Comparison of ENCODE assay signal across 13 mouse cellular contexts in genomic region chr2:70318861-70319555, GRCm38 (mm10).
"Had no signal": no experiment of that assay in that cellular context is flagged by ENCODE, and none has a peak within 500 bp of the region (broad histone marks: within the 10 kb centered on the region; RNA-seq: fewer than 3 reads in every experiment).

No protein-coding gene starts in this region.

- ATAC-seq: midbrain, embryonic 16.5 days had no signal

- H3K4me1 ChIP-seq: limb, embryonic 13.5 days had no signal

- DNase-seq: kidney, postnatal 36 days; layer of hippocampus, adult 9-11 months; layer of hippocampus, postnatal 36 days; lung, postnatal 4 days; right cerebral cortex, postnatal 14 days; thymus, adult 2 months; thymus, postnatal 25 days had no signal

- H3K27me3 ChIP-seq: neural tube, embryonic 13.5 days; stomach, embryonic 15.5 days had no signal

- H3K27ac ChIP-seq: limb, embryonic 13.5 days; liver, embryonic 14.5 days; neural tube, embryonic 13.5 days; stomach, embryonic 15.5 days had no signal

- H3K4me3 ChIP-seq: limb, embryonic 13.5 days; neural tube, embryonic 13.5 days; stomach, embryonic 15.5 days had no signal

- H3K36me3 ChIP-seq: limb, embryonic 13.5 days; midbrain, embryonic 10.5 days; neural tube, embryonic 13.5 days; stomach, embryonic 15.5 days had no signal

- H3K9me3 ChIP-seq: limb, embryonic 13.5 days; midbrain, embryonic 10.5 days; neural tube, embryonic 13.5 days; stomach, embryonic 15.5 days had no signal

- H3K4me2 ChIP-seq: limb, embryonic 13.5 days; neural tube, embryonic 13.5 days; stomach, embryonic 15.5 days had no signal

- H3K9ac ChIP-seq: limb, embryonic 13.5 days; liver, embryonic 14.5 days; neural tube, embryonic 13.5 days; stomach, embryonic 15.5 days had no signal
